Mouse (Mus musculus): ENCODE results near the gene Meis2. TPM values are rescaled to one million over a fixed set of nuclear protein-coding genes. Genes with fewer than 3 reads are reported as not detected.

The Meis2 gene
- polyA plus RNA-seq, 2 experiments = 0.69 to 1.5 TPM

DNA sequence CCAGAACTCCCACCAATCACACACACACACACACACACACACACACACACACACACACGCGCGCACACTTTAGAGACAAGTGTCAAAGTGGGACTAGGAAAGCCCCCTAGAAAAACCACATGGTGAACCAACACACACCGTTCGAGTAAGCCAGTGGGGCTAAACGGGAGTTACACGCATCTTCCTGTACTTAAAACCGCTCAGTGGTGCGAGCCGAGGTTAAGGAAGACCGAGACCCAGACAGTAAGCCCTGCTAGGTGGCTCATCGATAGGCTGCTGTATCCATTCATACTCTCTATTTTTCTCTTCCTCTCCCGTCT, 6.6 kb upstream of the Meis2 start:
- Histone ChIP-seq H3K9ac (replicated peaks) (no peak overlapping the region), H3K4me3 (ENCODE audit: insufficient read depth in 1 of 2, low read depth in 2 of 2, low read length in 2 of 2) (no peak overlapping the region; a peak in 1 of 4 replicates), H3K27me3 (ENCODE audit: control insufficient read depth, insufficient read depth, low read length) (peaks cover 78% of the 10 kb centered on the region), H3K4me2 (ENCODE audit: low read depth) (no peak overlapping the region), H3K4me1 (replicated peaks; ENCODE audit: control insufficient read depth in 2 of 2, insufficient read depth in 2 of 2, low read length in 1 of 2) (no peaks in the 10 kb centered on the region), H3K27ac (no peak overlapping the region), H3K9me3 (ENCODE audit: control insufficient read depth, low read length) (no peaks in the 10 kb centered on the region), H3K36me3 (replicated peaks; ENCODE audit: control insufficient read depth, insufficient read depth, low read depth) (no peaks in the 10 kb centered on the region)
- TF ChIP-seq CTCF (IDR thresholded peaks at IDR 0.05; ENCODE audit: low read depth) (no peak), EP300 (IDR thresholded peaks at IDR 0.05; ENCODE audit: low read depth) (no peak)
- no peak for DNase-seq (ENCODE audit: low read depth in 3 of 3, low spot score in 3 of 3)
- no peak for ATAC-seq (ENCODE audit: insufficient read depth)
- WGBS (ENCODE audit: insufficient replicate concordance) = 2% methylated on average over 13 of the region's 13 CpGs

DNA sequence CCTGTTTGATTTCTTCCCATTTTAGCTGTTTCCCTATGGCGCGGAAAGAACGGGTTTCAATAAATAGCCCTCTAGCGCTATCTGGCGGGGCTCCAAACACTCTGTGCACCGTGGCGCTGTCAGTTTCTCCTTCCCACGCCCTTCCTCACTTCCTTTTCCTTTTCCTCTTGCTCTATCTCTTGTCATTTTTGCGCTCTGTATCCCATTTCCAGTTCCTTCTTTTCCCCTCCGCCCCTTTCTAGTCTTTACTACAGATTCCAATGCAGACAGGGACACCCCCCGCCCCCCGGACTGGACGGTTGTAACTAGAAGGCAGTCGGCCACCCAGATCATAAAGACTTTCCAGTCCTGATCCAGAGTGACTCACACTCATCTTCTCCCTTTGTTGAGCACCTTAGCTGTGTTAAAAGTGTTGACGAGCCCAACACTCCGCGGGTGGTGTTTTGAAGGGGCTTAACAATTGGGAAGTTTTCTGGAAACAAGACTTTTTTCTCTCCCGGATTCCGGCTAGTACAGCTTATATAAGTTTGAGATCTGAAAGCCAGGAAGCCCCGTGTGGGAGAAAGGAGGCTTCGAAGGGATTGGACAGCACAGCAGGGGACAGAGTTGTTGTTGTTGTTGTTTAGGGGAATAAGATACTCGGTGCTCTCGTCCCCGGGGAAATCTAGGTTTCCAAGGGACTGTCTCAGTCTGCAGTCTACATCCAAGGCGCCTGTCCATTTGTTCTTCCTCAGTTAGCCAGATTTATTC, 6.1 kb upstream of the Meis2 start:
- H3K27ac ChIP-seq = no peak overlapping the region
- H3K4me1 ChIP-seq (replicated peaks; ENCODE audit: control insufficient read depth in 2 of 2, insufficient read depth in 2 of 2, low read length in 1 of 2) = no peaks in the 10 kb centered on the region
- H3K4me2 ChIP-seq (ENCODE audit: low read depth) = peak overlapping the region; percentile 28; the same call in 1 of the 2 replicates
- 1% methylated on average over 25 of the region's 25 CpGs for WGBS (ENCODE audit: insufficient replicate concordance)
- H3K36me3 ChIP-seq (replicated peaks; ENCODE audit: control insufficient read depth, insufficient read depth, low read depth) = no peaks in the 10 kb centered on the region
- H3K27me3 ChIP-seq (ENCODE audit: control insufficient read depth, insufficient read depth, low read length) = peaks cover 83% of the 10 kb centered on the region
- TF ChIP-seq EP300 (IDR thresholded peaks at IDR 0.05; ENCODE audit: low read depth) (no peak), CTCF (IDR thresholded peaks at IDR 0.05; ENCODE audit: low read depth) (peak; percentile 59)
- ATAC-seq (ENCODE audit: insufficient read depth) (no peak), DNase-seq (ENCODE audit: low read depth in 3 of 3, low spot score in 3 of 3) (no peak)
- peak overlapping the region in 1 of 2 experiments; percentile 9; a peak in 2 of 4 replicates for H3K4me3 ChIP-seq (ENCODE audit: insufficient read depth in 1 of 2, low read depth in 2 of 2, low read length in 2 of 2)
- H3K9ac ChIP-seq (replicated peaks) = no peak overlapping the region
- H3K9me3 ChIP-seq (ENCODE audit: control insufficient read depth, low read length) = no peaks in the 10 kb centered on the region

DNA sequence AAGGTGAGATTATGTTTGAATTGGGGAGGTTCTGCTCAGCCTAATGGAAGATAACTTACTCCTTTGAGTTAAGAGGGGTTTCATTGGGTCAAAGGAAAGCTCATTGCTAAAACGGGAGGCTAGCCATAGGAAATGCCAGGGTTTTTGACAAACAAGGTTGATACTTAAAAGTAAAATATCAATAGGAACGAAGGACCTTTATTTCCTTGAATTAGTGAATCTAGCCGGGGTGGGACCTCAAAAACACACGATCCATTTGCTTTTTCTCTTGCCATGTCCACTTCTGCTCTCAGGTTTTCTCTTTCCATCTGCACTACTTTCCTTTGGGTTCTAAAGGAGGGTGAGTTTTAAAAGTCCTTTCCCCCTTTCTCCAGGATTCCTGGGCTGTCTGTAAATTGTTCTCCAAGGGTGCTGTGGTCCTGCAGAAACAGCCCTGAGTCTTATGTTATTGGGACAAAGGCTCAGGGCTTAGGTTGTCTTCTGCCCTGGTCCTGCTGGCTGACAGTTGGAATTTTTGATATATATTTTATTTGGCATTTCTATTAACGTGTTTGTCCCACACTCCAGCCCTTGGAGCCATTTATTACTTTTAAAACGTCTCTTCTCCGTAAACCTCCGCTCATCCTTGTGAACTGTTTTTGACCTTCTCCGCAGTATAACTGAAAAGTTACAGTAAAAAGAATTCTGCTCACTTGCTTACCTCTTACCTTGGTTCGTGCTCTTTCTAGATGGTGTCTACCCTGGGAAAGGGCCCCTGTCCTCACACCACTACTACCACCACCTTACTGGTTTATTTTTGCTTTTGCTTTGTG, 5.2 kb upstream of the Meis2 start:
- Histone ChIP-seq H3K4me1 (replicated peaks; ENCODE audit: control insufficient read depth in 2 of 2, insufficient read depth in 2 of 2, low read length in 1 of 2) (no peaks in the 10 kb centered on the region), H3K4me3 (ENCODE audit: insufficient read depth in 1 of 2, low read depth in 2 of 2, low read length in 2 of 2) (no peak overlapping the region), H3K4me2 (ENCODE audit: low read depth) (no peak overlapping the region), H3K27me3 (ENCODE audit: control insufficient read depth, insufficient read depth, low read length) (peaks cover 88% of the 10 kb centered on the region), H3K9ac (replicated peaks) (no peak overlapping the region), H3K9me3 (ENCODE audit: control insufficient read depth, low read length) (no peaks in the 10 kb centered on the region), H3K27ac (no peak overlapping the region), H3K36me3 (replicated peaks; ENCODE audit: control insufficient read depth, insufficient read depth, low read depth) (no peaks in the 10 kb centered on the region)
- ATAC-seq (ENCODE audit: insufficient read depth) (no peak), DNase-seq (ENCODE audit: low read depth in 3 of 3, low spot score in 3 of 3) (no peak)
- TF ChIP-seq CTCF (IDR thresholded peaks at IDR 0.05; ENCODE audit: low read depth) (no peak), EP300 (IDR thresholded peaks at IDR 0.05; ENCODE audit: low read depth) (no peak)
- 21% methylated on average over 10 of the region's 10 CpGs for WGBS (ENCODE audit: insufficient replicate concordance)

DNA sequence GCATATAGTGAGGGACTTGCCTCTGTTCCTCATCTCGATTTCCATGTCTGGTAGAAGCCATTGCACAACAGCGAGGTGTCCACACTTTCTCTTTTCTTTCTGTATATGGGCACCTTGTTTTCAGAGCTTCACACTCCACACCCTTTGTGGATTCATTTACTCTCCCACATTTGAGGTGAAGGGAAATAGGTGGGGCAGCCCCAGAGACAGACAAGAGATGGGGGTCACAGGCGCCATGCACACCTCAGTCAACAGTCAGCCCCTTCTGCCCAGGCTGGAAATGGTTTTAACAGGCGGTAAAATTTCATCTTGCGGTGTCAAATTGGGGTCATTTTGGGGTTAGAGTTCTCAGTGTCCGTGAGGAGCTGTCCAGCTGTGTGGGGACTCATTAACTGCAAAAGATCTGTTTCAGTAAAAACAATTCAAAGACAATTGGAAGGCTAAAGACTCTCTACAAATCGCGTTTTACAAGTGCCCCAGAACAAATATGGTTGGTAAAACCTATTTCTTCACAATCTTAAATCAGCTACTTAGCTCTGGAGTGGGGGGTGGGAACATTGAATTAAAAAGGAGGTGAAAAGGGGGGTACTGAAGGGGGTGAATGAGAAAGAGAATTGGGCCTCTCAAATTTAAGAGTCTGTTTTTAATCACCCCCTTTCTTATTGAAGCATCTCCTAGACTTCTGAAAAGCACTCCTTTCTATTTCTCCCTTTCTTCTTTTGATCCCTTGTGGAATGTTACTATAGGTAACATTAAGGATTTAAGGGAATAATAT, 4.0 kb upstream of the Meis2 start:
- ATAC-seq (ENCODE audit: insufficient read depth) (no peak), DNase-seq (ENCODE audit: low read depth in 3 of 3, low spot score in 3 of 3) (no peak)
- Histone ChIP-seq H3K36me3 (replicated peaks; ENCODE audit: control insufficient read depth, insufficient read depth, low read depth) (no peaks in the 10 kb centered on the region), H3K27ac (no peak overlapping the region), H3K4me1 (replicated peaks; ENCODE audit: control insufficient read depth in 2 of 2, insufficient read depth in 2 of 2, low read length in 1 of 2) (no peaks in the 10 kb centered on the region), H3K4me3 (ENCODE audit: insufficient read depth in 1 of 2, low read depth in 2 of 2, low read length in 2 of 2) (no peak overlapping the region), H3K9me3 (ENCODE audit: control insufficient read depth, low read length) (no peaks in the 10 kb centered on the region), H3K9ac (replicated peaks) (no peak overlapping the region), H3K27me3 (ENCODE audit: control insufficient read depth, insufficient read depth, low read length) (peaks cover 87% of the 10 kb centered on the region), H3K4me2 (ENCODE audit: low read depth) (no peak overlapping the region)
- TF ChIP-seq EP300 (IDR thresholded peaks at IDR 0.05; ENCODE audit: low read depth) (no peak), CTCF (IDR thresholded peaks at IDR 0.05; ENCODE audit: low read depth) (no peak)
- WGBS (ENCODE audit: insufficient replicate concordance) = 13% methylated on average over 8 of the region's 8 CpGs

DNA sequence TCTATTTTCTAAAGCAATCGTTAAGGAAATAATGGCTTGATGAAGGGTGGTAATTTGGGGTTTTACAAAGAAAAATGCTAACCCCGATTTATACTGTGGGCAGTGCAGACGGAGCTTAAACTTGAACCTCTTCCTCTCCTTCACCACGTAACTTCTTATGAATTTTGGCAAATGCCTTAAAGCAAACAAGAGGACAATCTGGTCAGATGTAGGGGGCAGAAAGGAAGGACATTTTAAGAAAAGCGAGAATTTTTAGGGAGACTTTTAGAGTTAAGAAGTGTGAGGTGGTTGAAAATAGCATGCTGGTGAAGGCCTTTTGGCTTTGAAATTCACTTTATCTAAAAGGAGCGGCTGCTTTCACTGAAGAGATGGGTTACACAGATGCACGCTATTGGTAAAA, 3.3 kb upstream of the Meis2 start:
- no peaks in the 10 kb centered on the region for H3K4me1 ChIP-seq (replicated peaks; ENCODE audit: control insufficient read depth in 2 of 2, insufficient read depth in 2 of 2, low read length in 1 of 2)
- DNase-seq (ENCODE audit: low read depth in 3 of 3, low spot score in 3 of 3) (no peak), ATAC-seq (ENCODE audit: insufficient read depth) (no peak)
- no peak overlapping the region for H3K9ac ChIP-seq (replicated peaks)
- H3K27ac ChIP-seq = no peak overlapping the region
- no peaks in the 10 kb centered on the region for H3K9me3 ChIP-seq (ENCODE audit: control insufficient read depth, low read length)
- TF ChIP-seq EP300 (IDR thresholded peaks at IDR 0.05; ENCODE audit: low read depth) = no peak
- TF ChIP-seq CTCF (IDR thresholded peaks at IDR 0.05; ENCODE audit: low read depth) = no peak
- H3K27me3 ChIP-seq (ENCODE audit: control insufficient read depth, insufficient read depth, low read length) = peaks cover 86% of the 10 kb centered on the region
- WGBS (ENCODE audit: insufficient replicate concordance) = 30% methylated on average over 7 of the region's 7 CpGs
- H3K4me3 ChIP-seq (ENCODE audit: insufficient read depth in 1 of 2, low read depth in 2 of 2, low read length in 2 of 2) = no peak overlapping the region
- no peak overlapping the region for H3K4me2 ChIP-seq (ENCODE audit: low read depth)
- no peaks in the 10 kb centered on the region for H3K36me3 ChIP-seq (replicated peaks; ENCODE audit: control insufficient read depth, insufficient read depth, low read depth)

Measured in liver, embryonic 14.5 days (tissue).